Mouse (Mus musculus) brain, embryonic 14.5 days (tissue): ENCODE results near the gene Set. TPM values are rescaled to one million over a fixed set of nuclear protein-coding genes. Genes with fewer than 3 reads are reported as not detected.

Experiments
- DNase-seq: peaks from one replicate; pipeline ENCODE4 v3.0.0-alpha.2; 2011; ENCODE audit warnings: low read depth
- CTCF ChIP-seq: fragments of 200-500 bp; IDR thresholded peaks from 2 replicates; pipeline ENCODE4 v1.5.1; 2012; ENCODE audit warnings: inconsistent platforms, mild to moderate bottlenecking, moderate library complexity, borderline replicate concordance; ENCODE audit not compliant: insufficient read depth, insufficient read length; ENCODE audit errors: extremely low read depth
- POLR2A ChIP-seq: fragments of 200-500 bp; IDR thresholded peaks from 2 replicates; pipeline ENCODE4 v1.6.1; 2012; ENCODE audit warnings: mild to moderate bottlenecking, inconsistent platforms, borderline replicate concordance; ENCODE audit not compliant: poor library complexity, insufficient read depth, insufficient read length, severe bottlenecking; ENCODE audit errors: extremely low read depth
- polyA plus RNA-seq: library from polyadenylated mRNA; depleted of rRNA; stranded (reverse); fragments of >200 nt; gene quantifications from 2 replicates; pipeline ENCODE4 v1.2.3, GENCODE M21; 2012

Gene Set
- polyA plus RNA-seq, 1 experiment: 340 TPM

DNA sequence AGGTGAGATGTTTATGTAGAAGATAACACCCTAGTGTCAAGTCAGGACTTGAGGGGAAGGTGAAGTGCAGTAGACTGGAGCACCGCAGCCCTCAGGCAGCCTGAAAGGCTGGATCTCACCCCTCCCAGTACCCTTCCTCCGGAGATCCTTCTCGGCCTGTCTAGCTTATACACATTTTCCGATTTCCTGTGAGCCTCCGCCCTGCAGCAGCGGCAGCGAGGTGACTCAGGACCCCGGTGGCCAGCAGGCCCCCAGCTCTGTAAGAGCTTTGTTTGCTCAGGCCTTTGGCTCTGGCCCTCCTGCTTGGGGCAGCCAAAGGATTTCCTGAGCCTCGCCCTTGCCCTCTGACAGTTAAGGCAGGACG, 21.2 kb downstream of the Set start:
- TF ChIP-seq POLR2A (no peak), CTCF (no peak)
- DNase-seq: no peak

DNA sequence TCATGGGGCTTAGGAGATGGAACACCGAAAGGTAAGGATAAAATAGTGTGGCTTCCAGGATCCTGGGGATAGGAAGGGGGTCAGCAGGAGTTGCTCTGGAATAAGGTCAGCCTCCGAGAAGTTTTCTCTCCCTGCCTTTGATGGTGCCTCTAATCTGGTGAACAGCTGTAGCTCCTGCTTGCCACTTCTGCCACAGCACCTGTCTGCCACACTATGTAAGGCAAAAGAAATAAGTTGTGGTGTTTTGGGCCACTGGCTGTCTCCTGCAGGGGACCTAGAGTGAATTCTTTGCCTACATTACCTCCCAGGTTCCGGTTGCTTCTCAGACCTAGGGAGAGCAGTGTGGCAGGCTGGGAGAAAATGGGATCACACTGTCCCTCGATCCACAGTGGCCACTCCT, 21.6 kb downstream of the Set start:
- TF ChIP-seq CTCF: no peak
- DNase-seq: no peak

DNA sequence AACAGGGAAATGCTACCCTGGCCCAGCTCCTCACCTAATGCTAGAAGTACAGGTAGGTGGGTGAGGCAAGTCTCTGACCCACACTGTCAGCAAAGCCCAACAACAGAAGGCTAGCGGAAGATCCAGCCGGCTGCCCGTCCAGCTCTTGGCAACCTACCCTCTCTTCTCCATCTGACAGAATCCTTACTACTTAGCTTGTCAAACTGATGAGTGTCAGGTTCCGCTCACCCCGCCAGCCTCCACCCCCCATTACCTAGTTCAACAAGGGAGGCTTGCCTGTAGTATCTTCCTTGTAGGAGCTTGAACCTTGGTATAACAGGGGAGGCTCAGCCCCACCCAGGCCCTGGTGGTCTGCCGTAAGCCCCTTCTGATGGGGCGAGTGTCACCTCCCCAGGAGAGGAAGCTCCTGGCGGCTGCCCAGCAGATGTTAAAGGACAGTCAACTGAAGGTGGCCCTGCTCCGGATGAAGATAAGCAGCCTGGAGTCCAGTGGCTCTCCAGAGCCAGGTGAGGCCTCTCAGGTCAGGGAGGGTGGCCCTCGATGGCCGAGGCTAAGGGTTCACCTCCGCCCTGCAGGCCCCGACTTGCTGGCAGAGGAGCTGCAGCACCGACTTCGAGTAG, 23.1 kb downstream of the Set start:
- no peak for DNase-seq
- TF ChIP-seq POLR2A (no peak), CTCF (no peak)

DNA sequence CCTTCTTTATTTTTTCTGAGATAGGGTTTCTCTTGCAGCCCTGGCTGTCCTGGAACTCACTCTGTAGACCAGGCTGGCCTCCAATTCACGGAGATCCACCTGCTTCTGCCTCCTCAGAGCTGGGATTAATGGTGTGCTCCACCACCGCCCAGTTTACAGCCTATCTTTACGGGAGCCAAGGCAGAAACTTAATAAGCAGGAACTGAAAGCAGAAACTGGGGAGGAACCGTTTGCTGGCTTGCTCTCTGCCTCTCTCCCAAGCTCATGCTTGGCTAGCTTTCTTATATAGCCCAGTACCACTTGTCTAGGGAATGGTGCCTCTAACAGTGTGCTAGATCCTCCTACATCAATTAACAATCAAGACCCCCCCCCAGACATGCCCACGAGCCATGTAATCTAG, 26.9 kb downstream of the Set start:
- no peak for DNase-seq
- TF ChIP-seq POLR2A (no peak), CTCF (no peak)

DNA sequence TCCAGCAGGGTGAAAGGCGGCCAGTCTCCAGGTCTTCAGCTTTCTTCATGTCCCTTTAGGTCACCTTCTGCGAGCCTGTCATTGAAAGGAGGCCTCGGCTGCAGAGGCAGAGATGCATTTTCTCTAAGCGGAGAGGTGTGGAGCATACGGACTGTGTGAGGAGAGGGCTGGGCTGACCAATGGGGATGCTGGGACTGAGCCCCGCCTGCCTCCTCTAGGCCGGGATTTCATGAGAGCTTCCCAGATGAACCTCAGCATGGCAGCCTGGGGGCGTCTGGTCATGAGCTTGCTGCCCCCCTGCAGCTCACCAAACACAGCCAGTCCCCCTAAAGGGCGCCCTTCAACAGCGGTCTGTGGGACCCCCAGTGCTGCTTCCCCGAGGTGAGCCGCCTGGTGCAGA, 27.5 kb downstream of the Set start:
- TF ChIP-seq CTCF: no peak
- TF ChIP-seq POLR2A: no peak
- no peak for DNase-seq

DNA sequence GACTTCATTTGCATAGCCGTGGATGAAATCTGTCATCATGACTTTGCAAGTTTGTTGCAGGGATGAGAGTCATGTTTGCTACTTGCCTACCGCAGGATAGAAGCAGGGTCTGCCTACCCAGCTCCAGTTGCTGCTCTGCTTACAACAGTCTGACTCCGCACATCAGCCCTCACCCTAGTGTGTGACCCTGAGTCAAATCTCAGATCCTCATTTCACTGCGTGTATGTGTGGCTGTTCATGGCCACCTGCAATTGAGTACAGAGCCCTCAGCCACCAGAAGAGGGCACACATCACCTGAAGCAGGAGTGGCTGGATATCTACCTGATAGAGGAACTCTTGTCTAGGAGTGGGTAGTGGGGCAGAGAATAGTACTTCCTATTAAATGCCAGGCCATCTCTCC, 30.1 kb downstream of the Set start:
- TF ChIP-seq POLR2A: no peak
- TF ChIP-seq CTCF: no peak
- no peak for DNase-seq

DNA sequence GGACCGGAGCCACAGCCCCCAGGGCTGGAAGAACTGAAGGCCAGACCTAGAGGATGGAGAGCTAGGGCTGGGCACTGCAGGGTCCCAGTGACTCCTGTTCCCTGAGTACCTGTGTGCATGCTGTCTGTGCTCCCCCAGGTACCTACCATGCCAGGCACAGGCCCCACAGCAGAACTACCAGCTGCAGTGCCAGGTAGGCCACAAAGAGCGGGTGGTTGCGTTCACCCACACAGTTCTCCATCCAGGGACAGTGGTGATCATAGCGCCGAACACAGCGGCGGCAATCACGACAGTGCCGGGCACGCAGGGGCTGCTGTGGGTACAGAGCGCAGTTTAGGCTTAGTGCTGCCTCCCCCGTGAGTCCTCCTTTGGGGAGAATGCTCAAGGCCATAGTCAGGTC, 34.3 kb downstream of the Set start:
- no peak for TF ChIP-seq CTCF
- no peak for TF ChIP-seq POLR2A
- no peak for DNase-seq

DNA sequence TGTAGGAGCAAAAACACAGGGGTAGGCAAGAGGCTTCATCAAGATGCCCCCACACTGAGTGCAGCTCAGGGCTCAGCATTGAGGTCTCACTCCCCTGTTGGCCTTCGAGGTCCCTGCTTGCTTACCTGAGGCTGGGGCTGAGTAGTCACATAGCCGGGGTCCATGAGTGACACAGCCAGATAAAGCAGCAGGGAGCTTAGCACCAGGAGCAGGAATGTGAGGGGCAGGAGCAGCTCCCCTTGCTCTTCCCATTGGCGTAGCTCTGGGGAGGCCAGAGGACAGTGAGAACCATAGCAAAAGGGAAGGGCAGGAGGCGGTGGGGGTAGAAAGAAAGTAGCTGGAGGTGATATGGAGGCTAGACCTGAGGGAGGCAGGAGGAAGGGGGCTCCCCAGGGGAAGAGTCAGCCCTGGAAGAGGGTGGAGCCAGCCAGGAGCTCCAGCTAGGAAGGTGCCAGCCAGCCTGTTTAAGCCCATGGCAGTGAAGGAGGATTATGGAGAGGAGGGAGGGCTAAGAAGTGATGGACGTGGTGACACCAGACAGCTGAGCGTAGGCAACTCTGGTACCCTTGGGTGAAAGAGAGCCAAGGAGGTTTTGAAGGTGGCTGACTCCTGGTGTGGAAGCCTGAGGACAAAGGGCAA, 35.2 kb downstream of the Set start:
- no peak for DNase-seq
- no peak for TF ChIP-seq CTCF
- TF ChIP-seq POLR2A: no peak

DNA sequence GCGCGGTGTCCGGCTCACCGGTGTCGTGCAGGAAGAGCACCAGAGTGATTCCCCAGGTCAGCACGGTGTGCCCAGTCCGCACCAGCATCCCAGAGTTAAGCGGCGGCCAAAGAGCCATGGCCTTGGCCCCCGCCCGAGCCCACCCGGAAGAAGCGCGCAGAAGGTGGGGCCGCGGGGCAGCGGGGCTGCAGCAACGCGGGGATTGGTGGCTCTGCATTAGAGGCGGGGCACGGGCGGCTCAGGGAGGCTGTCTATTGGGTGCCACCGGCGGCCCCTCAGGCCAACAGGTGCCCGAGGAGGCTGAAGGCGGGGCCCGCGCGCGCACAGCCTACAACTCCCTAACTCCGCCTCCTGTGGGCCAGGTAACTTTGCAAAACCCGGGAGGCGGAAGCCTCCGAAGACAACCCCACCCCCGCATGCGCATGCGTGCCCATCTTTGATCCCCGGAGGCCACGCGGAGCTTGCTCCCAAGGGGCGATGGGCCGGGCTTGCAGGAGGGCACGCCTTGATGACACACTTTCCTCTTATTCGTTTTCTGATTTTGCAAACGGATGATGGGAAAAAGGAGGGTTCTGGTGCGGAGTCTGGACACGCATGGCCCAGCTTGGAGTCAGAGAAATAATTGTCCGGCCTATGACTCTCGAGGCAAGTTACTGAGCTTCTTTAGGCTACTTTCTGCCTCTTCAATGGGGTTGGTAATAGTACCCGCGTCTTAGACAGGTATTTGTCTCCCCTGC, 36.5 kb downstream of the Set start, which contains the start of gene Zdhhc12:
Zdhhc12 (minus strand) TSS at position 178 of the 737 bp plus-strand sequence.
- DNase-seq: peak; percentile 98
- TF ChIP-seq CTCF: no peak
- TF ChIP-seq POLR2A: peak; percentile 35; the same call in 1 of the 2 replicates

DNA sequence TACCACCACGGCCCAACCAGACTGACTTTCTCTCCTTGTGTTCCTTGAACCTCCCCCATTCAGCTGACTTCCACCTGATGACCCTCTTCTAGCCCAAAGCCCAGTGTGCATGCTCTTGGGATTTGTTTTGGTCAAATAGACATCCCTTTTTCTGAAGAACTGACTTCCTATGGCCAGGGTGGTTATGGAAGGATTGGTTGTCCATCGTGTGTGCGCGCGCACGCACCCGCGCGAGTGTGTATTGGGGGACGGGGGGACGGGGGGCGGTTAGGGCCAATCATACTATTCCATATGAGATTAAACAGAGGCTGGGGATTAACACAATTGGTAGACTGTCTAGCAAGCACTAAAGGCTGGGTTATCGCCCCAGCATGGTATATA, 37.0 kb downstream of the Set start:
- no peak for TF ChIP-seq POLR2A
- TF ChIP-seq CTCF: no peak
- DNase-seq: peak; percentile 41

DNA sequence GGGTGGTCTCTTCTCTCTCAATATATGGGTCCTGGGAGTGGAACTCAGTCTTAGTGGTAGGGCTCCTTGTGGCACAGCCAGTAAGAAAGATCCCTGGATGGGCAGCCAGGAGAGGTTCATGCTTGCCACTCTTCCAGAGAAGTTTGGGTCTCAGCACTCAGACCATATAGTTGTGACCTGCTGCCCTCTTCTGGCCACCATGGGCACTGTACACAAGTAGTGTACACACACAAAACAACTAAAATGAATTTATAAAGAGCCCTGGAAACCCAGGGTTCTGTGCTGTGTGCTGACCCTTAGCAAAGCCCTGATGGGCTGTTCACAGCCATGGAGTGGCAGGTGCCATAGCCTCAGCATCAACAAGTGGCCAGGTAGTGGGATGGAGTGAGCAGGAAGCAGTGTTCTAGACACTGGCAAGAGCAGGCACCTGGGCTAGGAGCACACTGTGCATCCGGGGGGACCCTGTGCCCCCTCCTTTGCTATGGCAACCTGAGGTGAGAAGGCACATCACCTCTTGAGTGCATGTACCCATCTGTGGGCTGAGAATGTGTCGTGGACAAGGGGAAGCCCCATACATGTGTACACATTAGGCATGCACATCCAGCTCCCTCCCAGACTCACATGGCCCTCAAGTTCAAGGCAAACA, 38.8 kb downstream of the Set start:
- peak; percentile 63 for DNase-seq
- TF ChIP-seq CTCF: peak; percentile 65
- TF ChIP-seq POLR2A: no peak

DNA sequence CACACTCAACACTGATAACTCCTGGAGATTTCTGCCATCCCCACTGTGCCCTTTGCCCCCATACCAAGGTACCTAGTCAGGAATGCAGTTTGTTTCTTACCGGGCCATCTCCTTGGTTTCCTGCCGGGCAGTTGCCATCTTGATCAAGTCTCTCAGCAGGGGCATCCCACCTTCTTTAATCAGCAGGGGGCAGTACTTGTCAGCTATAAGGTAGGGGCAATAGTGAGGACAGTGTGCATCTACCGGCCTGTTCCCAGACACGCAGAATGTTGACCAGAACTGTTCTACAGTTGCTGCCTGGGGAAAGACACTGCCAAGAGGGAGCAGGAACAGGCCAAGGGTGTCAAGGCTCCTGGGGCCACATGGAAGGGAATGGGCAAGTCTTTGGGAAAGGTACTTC, 43.0 kb downstream of the Set start:
- TF ChIP-seq CTCF (no peak), POLR2A (no peak)

DNA sequence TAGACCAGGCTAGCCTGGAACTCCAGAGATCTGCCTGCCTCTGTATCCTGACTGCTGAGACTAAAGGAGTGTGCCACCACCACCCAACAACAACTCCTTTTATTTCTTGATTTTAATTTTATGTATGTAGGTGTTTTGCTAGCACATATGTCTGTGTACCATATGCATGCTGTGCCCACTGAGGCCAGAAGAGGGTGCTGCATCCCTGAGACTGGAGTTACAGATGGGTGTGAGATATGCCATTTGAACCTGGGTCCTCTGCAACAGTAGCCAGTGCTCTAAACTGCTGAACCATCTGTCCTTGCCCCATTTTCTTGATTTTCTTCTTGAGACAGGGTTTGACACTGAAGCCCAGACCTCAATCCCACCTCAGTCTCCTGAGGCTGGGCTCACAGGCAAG, 49.2 kb downstream of the Set start:
- TF ChIP-seq CTCF: peak; percentile 71; the same call in 1 of the 2 replicates
- no peak for TF ChIP-seq POLR2A
- peak; percentile 50 for DNase-seq

More for the DNA sequence above, 43.0 kb downstream of the Set start:
- DNase-seq: no peak
